Mouse (Mus musculus): ENCODE data around the gene Tpd52l2. TPM values are rescaled to one million over a fixed set of nuclear protein-coding genes. Genes with fewer than 3 reads are reported as not detected.

Gene Tpd52l2
- polyA plus RNA-seq, 1 experiment: 144 TPM

DNA sequence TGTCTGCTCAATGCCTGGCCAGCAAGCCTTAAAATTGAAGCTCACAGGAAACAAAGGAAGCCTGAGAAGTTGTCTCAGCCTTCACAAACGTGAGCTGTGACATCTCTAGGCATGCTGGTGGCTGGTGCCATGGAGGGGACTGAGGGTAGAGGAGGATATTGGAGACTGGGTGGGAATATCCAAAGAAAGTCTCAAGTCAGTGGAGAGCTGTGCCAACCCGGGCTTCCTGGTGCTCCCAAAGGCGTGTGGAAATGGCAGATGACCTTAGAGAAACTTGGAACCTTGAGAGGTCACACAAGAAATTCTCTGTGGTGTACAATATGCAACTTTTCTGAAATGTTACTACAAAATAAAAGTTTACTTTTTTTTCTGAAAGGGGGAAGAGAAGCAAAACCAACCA lies 31.5 kb upstream of the Tpd52l2 start:
- H3K4me1 ChIP-seq (ENCODE audit: control insufficient read depth, insufficient read depth, low read length): peaks cover 2% of the 10 kb centered on the region
- H3K27ac ChIP-seq (ENCODE audit: insufficient read depth, low read length): no peak overlapping the region

GRCm38 (mm10) chr2:181470285-181470684 lies 26.7 kb upstream of the Tpd52l2 start:
- TF ChIP-seq POLR2A (IDR thresholded peaks at IDR 0.05; ENCODE audit: insufficient read depth, low read length) (no peak), CTCF (IDR thresholded peaks at IDR 0.05; ENCODE audit: low read depth, low read length) (no peak), EP300 (IDR thresholded peaks at IDR 0.05; ENCODE audit: insufficient read depth, low read depth, low read length) (no peak)
- Histone ChIP-seq H3K27me3 (ENCODE audit: control insufficient read depth, insufficient read depth, low read length, poor library complexity, severe bottlenecking) (no peaks in the 10 kb centered on the region), H3K4me1 (ENCODE audit: control insufficient read depth, insufficient read depth, low read length) (no peaks in the 10 kb centered on the region), H3K27ac (ENCODE audit: insufficient read depth, low read length) (no peak overlapping the region), H3K36me3 (ENCODE audit: control insufficient read depth, insufficient read depth, low read length, poor library complexity, severe bottlenecking) (no peaks in the 10 kb centered on the region), H3K9me3 (replicated peaks; ENCODE audit: control insufficient read depth, insufficient read depth, low read length, poor library complexity, severe bottlenecking) (no peaks in the 10 kb centered on the region), H3K9ac (ENCODE audit: low read depth, poor library complexity, severe bottlenecking) (no peak overlapping the region), H3K4me3 (ENCODE audit: low read depth, low read length) (no peak overlapping the region)

More for the DNA sequence above, 31.5 kb upstream of the Tpd52l2 start:
- Histone ChIP-seq H3K4me3 (ENCODE audit: low read depth, low read length) (no peak overlapping the region), H3K9ac (ENCODE audit: low read depth, poor library complexity, severe bottlenecking) (no peak overlapping the region), H3K36me3 (ENCODE audit: control insufficient read depth, insufficient read depth, low read length, poor library complexity, severe bottlenecking) (no peaks in the 10 kb centered on the region), H3K27me3 (ENCODE audit: control insufficient read depth, insufficient read depth, low read length, poor library complexity, severe bottlenecking) (no peaks in the 10 kb centered on the region), H3K9me3 (replicated peaks; ENCODE audit: control insufficient read depth, insufficient read depth, low read length, poor library complexity, severe bottlenecking) (no peaks in the 10 kb centered on the region)
- TF ChIP-seq POLR2A (IDR thresholded peaks at IDR 0.05; ENCODE audit: insufficient read depth, low read length): no peak
- no peak for TF ChIP-seq CTCF (IDR thresholded peaks at IDR 0.05; ENCODE audit: low read depth, low read length)
- TF ChIP-seq EP300 (IDR thresholded peaks at IDR 0.05; ENCODE audit: insufficient read depth, low read depth, low read length): no peak

DNA sequence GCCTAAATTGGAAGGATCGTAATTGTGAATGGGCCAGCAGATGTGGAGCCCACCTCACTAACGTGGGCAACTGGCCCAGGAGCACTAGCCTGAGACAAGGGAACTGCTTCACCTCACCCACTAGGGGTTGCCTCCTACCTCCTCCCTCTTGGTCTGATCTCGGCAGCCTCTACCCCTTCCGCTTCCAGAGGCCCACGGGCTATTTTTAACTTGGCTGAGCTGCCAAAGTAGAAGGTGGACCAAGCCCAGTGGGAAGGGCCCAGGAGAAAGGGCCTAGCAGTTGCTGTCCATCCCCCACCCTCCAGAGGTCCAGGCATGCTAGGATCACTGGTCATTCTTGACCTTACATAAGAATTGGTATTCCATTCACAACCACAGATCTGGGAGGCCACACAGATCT lies 25.7 kb upstream of the Tpd52l2 start:
- Histone ChIP-seq H3K27ac (ENCODE audit: insufficient read depth, low read length) (no peak overlapping the region), H3K4me3 (ENCODE audit: low read depth, low read length) (no peak overlapping the region), H3K27me3 (ENCODE audit: control insufficient read depth, insufficient read depth, low read length, poor library complexity, severe bottlenecking) (no peaks in the 10 kb centered on the region), H3K9me3 (replicated peaks; ENCODE audit: control insufficient read depth, insufficient read depth, low read length, poor library complexity, severe bottlenecking) (no peaks in the 10 kb centered on the region), H3K9ac (ENCODE audit: low read depth, poor library complexity, severe bottlenecking) (no peak overlapping the region), H3K4me1 (ENCODE audit: control insufficient read depth, insufficient read depth, low read length) (no peaks in the 10 kb centered on the region), H3K36me3 (ENCODE audit: control insufficient read depth, insufficient read depth, low read length, poor library complexity, severe bottlenecking) (no peaks in the 10 kb centered on the region)
- TF ChIP-seq POLR2A (IDR thresholded peaks at IDR 0.05; ENCODE audit: insufficient read depth, low read length): no peak
- no peak for TF ChIP-seq CTCF (IDR thresholded peaks at IDR 0.05; ENCODE audit: low read depth, low read length)

GRCm38 (mm10) chr2:181472256-181472827 lies 24.6 kb upstream of the Tpd52l2 start:
- Histone ChIP-seq H3K9me3 (replicated peaks; ENCODE audit: control insufficient read depth, insufficient read depth, low read length, poor library complexity, severe bottlenecking) (no peaks in the 10 kb centered on the region), H3K4me1 (ENCODE audit: control insufficient read depth, insufficient read depth, low read length) (no peaks in the 10 kb centered on the region), H3K4me3 (ENCODE audit: low read depth, low read length) (no peak overlapping the region), H3K27me3 (ENCODE audit: control insufficient read depth, insufficient read depth, low read length, poor library complexity, severe bottlenecking) (no peaks in the 10 kb centered on the region), H3K36me3 (ENCODE audit: control insufficient read depth, insufficient read depth, low read length, poor library complexity, severe bottlenecking) (no peaks in the 10 kb centered on the region), H3K9ac (ENCODE audit: low read depth, poor library complexity, severe bottlenecking) (no peak overlapping the region), H3K27ac (ENCODE audit: insufficient read depth, low read length) (no peak overlapping the region)
- no peak for TF ChIP-seq POLR2A (IDR thresholded peaks at IDR 0.05; ENCODE audit: insufficient read depth, low read length)
- TF ChIP-seq EP300 (IDR thresholded peaks at IDR 0.05; ENCODE audit: insufficient read depth, low read depth, low read length): no peak
- TF ChIP-seq CTCF (IDR thresholded peaks at IDR 0.05; ENCODE audit: low read depth, low read length): no peak

DNA sequence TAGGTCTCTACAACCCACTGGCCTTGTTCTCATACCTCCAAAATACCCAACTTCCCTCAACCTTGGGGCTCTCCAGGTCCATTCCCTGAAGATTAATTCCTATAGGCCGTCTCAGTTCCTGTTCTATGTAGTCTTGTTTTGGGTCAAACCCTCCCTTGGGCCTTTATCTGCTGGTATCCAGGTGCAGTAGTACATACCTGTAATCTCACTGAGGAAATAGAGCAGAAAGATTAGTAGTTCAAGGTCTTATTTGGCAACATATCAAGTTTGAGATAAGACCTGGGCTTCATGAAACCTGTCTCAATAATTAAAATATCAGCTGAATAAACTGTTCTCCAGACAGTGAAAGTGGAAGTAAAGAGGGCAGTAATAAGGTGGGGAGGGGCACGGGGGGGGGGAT lies 13.8 kb upstream of the Tpd52l2 start:
- Histone ChIP-seq H3K36me3 (ENCODE audit: control insufficient read depth, insufficient read depth, low read length, poor library complexity, severe bottlenecking) (no peaks in the 10 kb centered on the region), H3K9ac (ENCODE audit: low read depth, poor library complexity, severe bottlenecking) (no peak overlapping the region), H3K27ac (ENCODE audit: insufficient read depth, low read length) (no peak overlapping the region), H3K4me3 (ENCODE audit: low read depth, low read length) (no peak overlapping the region), H3K27me3 (ENCODE audit: control insufficient read depth, insufficient read depth, low read length, poor library complexity, severe bottlenecking) (no peaks in the 10 kb centered on the region), H3K9me3 (replicated peaks; ENCODE audit: control insufficient read depth, insufficient read depth, low read length, poor library complexity, severe bottlenecking) (no peaks in the 10 kb centered on the region), H3K4me1 (ENCODE audit: control insufficient read depth, insufficient read depth, low read length) (no peaks in the 10 kb centered on the region)
- TF ChIP-seq EP300 (IDR thresholded peaks at IDR 0.05; ENCODE audit: insufficient read depth, low read depth, low read length): no peak
- no peak for TF ChIP-seq POLR2A (IDR thresholded peaks at IDR 0.05; ENCODE audit: insufficient read depth, low read length)
- no peak for TF ChIP-seq CTCF (IDR thresholded peaks at IDR 0.05; ENCODE audit: low read depth, low read length)

GRCm38 (mm10) chr2:181483562-181484318 lies 13.2 kb upstream of the Tpd52l2 start:
- Histone ChIP-seq H3K9me3 (replicated peaks; ENCODE audit: control insufficient read depth, insufficient read depth, low read length, poor library complexity, severe bottlenecking) (no peaks in the 10 kb centered on the region), H3K27me3 (ENCODE audit: control insufficient read depth, insufficient read depth, low read length, poor library complexity, severe bottlenecking) (no peaks in the 10 kb centered on the region), H3K9ac (ENCODE audit: low read depth, poor library complexity, severe bottlenecking) (no peak overlapping the region), H3K36me3 (ENCODE audit: control insufficient read depth, insufficient read depth, low read length, poor library complexity, severe bottlenecking) (no peaks in the 10 kb centered on the region), H3K4me1 (ENCODE audit: control insufficient read depth, insufficient read depth, low read length) (no peaks in the 10 kb centered on the region), H3K4me3 (ENCODE audit: low read depth, low read length) (no peak overlapping the region), H3K27ac (ENCODE audit: insufficient read depth, low read length) (no peak overlapping the region)
- TF ChIP-seq POLR2A (IDR thresholded peaks at IDR 0.05; ENCODE audit: insufficient read depth, low read length): no peak
- TF ChIP-seq EP300 (IDR thresholded peaks at IDR 0.05; ENCODE audit: insufficient read depth, low read depth, low read length): no peak
- TF ChIP-seq CTCF (IDR thresholded peaks at IDR 0.05; ENCODE audit: low read depth, low read length): no peak

Data from ES-Bruce4 (cell line).